Mouse (Mus musculus): Measurements from ENCODE around the gene Vti1a. TPM values are rescaled to one million over a fixed set of nuclear protein-coding genes. Genes with fewer than 3 reads are reported as not detected.

Vti1a gene
- total and polyA plus RNA-seq, 2 experiments from 2014 or later, result 6.6 to 12.5 TPM

DNA sequence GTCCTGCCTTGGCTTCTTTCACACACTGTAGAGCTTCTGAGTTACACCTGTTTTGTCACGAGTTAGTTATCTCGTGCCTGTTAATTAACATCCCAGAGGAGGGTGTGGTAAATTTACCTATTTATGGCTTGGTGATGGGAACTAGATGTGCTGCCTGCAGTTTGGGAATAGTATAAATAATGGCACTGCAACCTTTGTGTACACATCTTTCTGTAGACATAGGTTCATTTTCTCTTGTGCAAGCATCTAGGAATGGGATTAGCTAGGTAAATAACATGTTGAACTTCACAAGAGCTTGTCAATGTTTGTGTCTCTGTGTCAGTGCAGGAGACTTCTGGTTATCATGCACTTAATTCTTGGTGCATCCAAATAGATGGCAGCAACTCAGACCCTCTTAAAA lies 204.1 kb downstream of the Vti1a start:
- Histone ChIP-seq H3K4me3 (ENCODE audit: low read depth, low read length) (no peak overlapping the region), H3K27me3 (ENCODE audit: control insufficient read depth, insufficient read depth, low read length) (no peaks in the 10 kb centered on the region), H3K27ac (ENCODE audit: low read depth) (no peak overlapping the region), H3K4me1 (ENCODE audit: control insufficient read depth, insufficient read depth) (peaks cover 6% of the 10 kb centered on the region; the same call in 1 of the 2 replicates), H3K4me2 (ENCODE audit: low read depth, low read length) (no peak overlapping the region), H3K9ac (replicated peaks; ENCODE audit: low read depth, low read length) (no peak overlapping the region), H3K9me3 (replicated peaks; ENCODE audit: control insufficient read depth, low read length) (no peaks in the 10 kb centered on the region), H3K36me3 (replicated peaks; ENCODE audit: control insufficient read depth, insufficient read depth, low read length) (no peaks in the 10 kb centered on the region)
- DNase-seq (ENCODE audit: low spot score) (no peak), ATAC-seq (ENCODE audit: insufficient read depth, low read depth) (no peak)
- WGBS, result 55% methylated on average over 2 of the region's 2 CpGs
- TF ChIP-seq EP300 (IDR thresholded peaks at IDR 0.05; ENCODE audit: low read depth), result no peak
- no peak for TF ChIP-seq CTCF (IDR thresholded peaks at IDR 0.05; ENCODE audit: low read depth)

GRCm38 (mm10) chr19:55523340-55523739 lies 207.2 kb downstream of the Vti1a start:
- H3K9ac ChIP-seq (replicated peaks; ENCODE audit: low read depth, low read length), result no peak overlapping the region

GRCm38 (mm10) chr19:55524385-55524784 lies 208.3 kb downstream of the Vti1a start:
- no peak for TF ChIP-seq EP300 (IDR thresholded peaks at IDR 0.05; ENCODE audit: low read depth)
- no peak for TF ChIP-seq CTCF (IDR thresholded peaks at IDR 0.05; ENCODE audit: low read depth)
- H3K27me3 ChIP-seq (ENCODE audit: control insufficient read depth, insufficient read depth, low read length), result no peaks in the 10 kb centered on the region
- no peak overlapping the region for H3K4me3 ChIP-seq (ENCODE audit: low read depth, low read length)
- no peak overlapping the region for H3K27ac ChIP-seq (ENCODE audit: low read depth)
- ATAC-seq (ENCODE audit: insufficient read depth, low read depth) (no peak), DNase-seq (ENCODE audit: low spot score) (no peak)
- no peaks in the 10 kb centered on the region for H3K9me3 ChIP-seq (replicated peaks; ENCODE audit: control insufficient read depth, low read length)
- H3K4me1 ChIP-seq (ENCODE audit: control insufficient read depth, insufficient read depth), result peaks cover 6% of the 10 kb centered on the region; the same call in 1 of the 2 replicates
- WGBS, result 87% methylated on average over 7 of the region's 7 CpGs
- H3K9ac ChIP-seq (replicated peaks; ENCODE audit: low read depth, low read length), result no peak overlapping the region
- no peak overlapping the region for H3K4me2 ChIP-seq (ENCODE audit: low read depth, low read length)
- H3K36me3 ChIP-seq (replicated peaks; ENCODE audit: control insufficient read depth, insufficient read depth, low read length), result no peaks in the 10 kb centered on the region

More at GRCm38 (mm10) chr19:55523340-55523739, 207.2 kb downstream of the Vti1a start:
- 70% methylated on average over 9 of the region's 9 CpGs for WGBS
- H3K36me3 ChIP-seq (replicated peaks; ENCODE audit: control insufficient read depth, insufficient read depth, low read length), result no peaks in the 10 kb centered on the region
- DNase-seq (ENCODE audit: low spot score) (no peak), ATAC-seq (ENCODE audit: insufficient read depth, low read depth) (no peak)
- no peak overlapping the region for H3K4me3 ChIP-seq (ENCODE audit: low read depth, low read length)
- no peak for TF ChIP-seq CTCF (IDR thresholded peaks at IDR 0.05; ENCODE audit: low read depth)
- no peak for TF ChIP-seq EP300 (IDR thresholded peaks at IDR 0.05; ENCODE audit: low read depth)
- no peaks in the 10 kb centered on the region for H3K27me3 ChIP-seq (ENCODE audit: control insufficient read depth, insufficient read depth, low read length)
- H3K9me3 ChIP-seq (replicated peaks; ENCODE audit: control insufficient read depth, low read length), result no peaks in the 10 kb centered on the region
- peaks cover 6% of the 10 kb centered on the region; the same call in 1 of the 2 replicates for H3K4me1 ChIP-seq (ENCODE audit: control insufficient read depth, insufficient read depth)
- no peak overlapping the region for H3K27ac ChIP-seq (ENCODE audit: low read depth)
- H3K4me2 ChIP-seq (ENCODE audit: low read depth, low read length), result no peak overlapping the region

GRCm38 (mm10) chr19:55525056-55525455 lies 209.0 kb downstream of the Vti1a start:
- 56% methylated on average over 3 of the region's 3 CpGs for WGBS
- Histone ChIP-seq H3K36me3 (replicated peaks; ENCODE audit: control insufficient read depth, insufficient read depth, low read length) (no peaks in the 10 kb centered on the region), H3K4me3 (ENCODE audit: low read depth, low read length) (no peak overlapping the region), H3K4me1 (ENCODE audit: control insufficient read depth, insufficient read depth) (peaks cover 6% of the 10 kb centered on the region; the same call in 1 of the 2 replicates), H3K9me3 (replicated peaks; ENCODE audit: control insufficient read depth, low read length) (no peaks in the 10 kb centered on the region), H3K27me3 (ENCODE audit: control insufficient read depth, insufficient read depth, low read length) (no peaks in the 10 kb centered on the region), H3K9ac (replicated peaks; ENCODE audit: low read depth, low read length) (no peak overlapping the region), H3K27ac (ENCODE audit: low read depth) (no peak overlapping the region), H3K4me2 (ENCODE audit: low read depth, low read length) (no peak overlapping the region)
- DNase-seq (ENCODE audit: low spot score) (no peak), ATAC-seq (ENCODE audit: insufficient read depth, low read depth) (no peak)
- TF ChIP-seq EP300 (IDR thresholded peaks at IDR 0.05; ENCODE audit: low read depth) (no peak), CTCF (IDR thresholded peaks at IDR 0.05; ENCODE audit: low read depth) (no peak)

DNA sequence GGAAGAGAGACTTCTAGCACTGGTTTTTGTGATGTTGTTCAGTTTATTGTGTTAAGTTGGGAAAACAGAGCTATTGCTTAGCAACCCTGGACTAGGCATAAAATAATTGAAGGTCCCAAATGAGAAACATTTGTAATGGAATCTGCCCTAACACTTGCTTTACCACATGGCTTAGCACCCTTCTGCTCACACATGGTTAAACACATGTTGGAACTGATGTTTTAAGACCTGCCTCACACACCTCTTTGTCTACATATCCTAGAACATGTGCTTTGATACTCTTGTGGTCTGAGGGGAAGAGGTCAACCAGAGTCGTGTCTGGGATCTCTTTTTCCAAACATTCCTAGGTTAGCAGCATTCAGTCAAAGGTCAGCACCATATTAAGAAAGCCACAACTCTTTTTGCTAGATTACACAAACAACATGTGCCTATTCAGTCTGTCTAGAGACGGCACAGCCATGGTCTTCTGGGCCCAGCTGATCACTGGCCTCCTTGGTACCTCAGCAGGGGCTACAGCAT lies 210.7 kb downstream of the Vti1a start:
- DNase-seq (ENCODE audit: low spot score) (no peak), ATAC-seq (ENCODE audit: insufficient read depth, low read depth) (no peak)
- no peaks in the 10 kb centered on the region for H3K9me3 ChIP-seq (replicated peaks; ENCODE audit: control insufficient read depth, low read length)
- H3K36me3 ChIP-seq (replicated peaks; ENCODE audit: control insufficient read depth, insufficient read depth, low read length), result no peaks in the 10 kb centered on the region
- H3K27ac ChIP-seq (ENCODE audit: low read depth), result no peak overlapping the region
- no peaks in the 10 kb centered on the region for H3K4me1 ChIP-seq (ENCODE audit: control insufficient read depth, insufficient read depth)
- no peak overlapping the region for H3K4me2 ChIP-seq (ENCODE audit: low read depth, low read length)
- 61% methylated on average over 2 of the region's 2 CpGs for WGBS
- H3K27me3 ChIP-seq (ENCODE audit: control insufficient read depth, insufficient read depth, low read length), result no peaks in the 10 kb centered on the region
- H3K4me3 ChIP-seq (ENCODE audit: low read depth, low read length), result no peak overlapping the region
- no peak overlapping the region for H3K9ac ChIP-seq (replicated peaks; ENCODE audit: low read depth, low read length)
- TF ChIP-seq CTCF (IDR thresholded peaks at IDR 0.05; ENCODE audit: low read depth) (no peak), EP300 (IDR thresholded peaks at IDR 0.05; ENCODE audit: low read depth) (no peak)

DNA sequence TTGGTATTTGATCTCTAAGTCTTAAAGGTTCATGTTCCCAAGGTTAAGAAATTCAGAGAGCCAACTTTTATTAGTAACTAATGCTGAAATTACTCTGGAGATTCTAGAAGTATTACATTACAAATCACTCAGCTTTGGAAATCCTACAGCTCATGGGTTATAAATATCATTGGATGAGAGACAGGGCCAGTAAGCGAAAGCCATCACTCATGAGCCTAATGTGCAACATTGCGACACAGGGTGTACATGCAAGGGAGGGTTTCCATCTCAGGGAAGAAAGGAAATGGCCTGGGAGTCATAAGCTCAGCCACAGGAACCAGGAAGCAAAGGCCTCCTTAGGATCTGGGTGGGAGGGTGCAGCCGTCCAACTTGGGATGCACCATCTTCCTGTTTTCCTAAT lies 213.9 kb downstream of the Vti1a start:
- DNase-seq (ENCODE audit: low spot score), result no peak
- 76% methylated on average over 3 of the region's 3 CpGs for WGBS
- no peak for TF ChIP-seq CTCF (IDR thresholded peaks at IDR 0.05; ENCODE audit: low read depth)
- no peak for TF ChIP-seq EP300 (IDR thresholded peaks at IDR 0.05; ENCODE audit: low read depth)

More for the DNA sequence above, 213.9 kb downstream of the Vti1a start:
- Histone ChIP-seq H3K9ac (replicated peaks; ENCODE audit: low read depth, low read length) (no peak overlapping the region), H3K36me3 (replicated peaks; ENCODE audit: control insufficient read depth, insufficient read depth, low read length) (no peaks in the 10 kb centered on the region), H3K27ac (ENCODE audit: low read depth) (no peak overlapping the region), H3K4me3 (ENCODE audit: low read depth, low read length) (no peak overlapping the region), H3K27me3 (ENCODE audit: control insufficient read depth, insufficient read depth, low read length) (no peaks in the 10 kb centered on the region), H3K4me2 (ENCODE audit: low read depth, low read length) (no peak overlapping the region), H3K9me3 (replicated peaks; ENCODE audit: control insufficient read depth, low read length) (no peaks in the 10 kb centered on the region), H3K4me1 (ENCODE audit: control insufficient read depth, insufficient read depth) (no peaks in the 10 kb centered on the region)
- no peak for ATAC-seq (ENCODE audit: insufficient read depth, low read depth)
